Mouse (Mus musculus): Measurements from ENCODE around the gene Gm21887.
"Not testable (repeated sequence)": the region's sequence is repeated elsewhere in the genome, so short reads cannot be mapped to it uniquely, and the experiment has no call there.

DNA sequence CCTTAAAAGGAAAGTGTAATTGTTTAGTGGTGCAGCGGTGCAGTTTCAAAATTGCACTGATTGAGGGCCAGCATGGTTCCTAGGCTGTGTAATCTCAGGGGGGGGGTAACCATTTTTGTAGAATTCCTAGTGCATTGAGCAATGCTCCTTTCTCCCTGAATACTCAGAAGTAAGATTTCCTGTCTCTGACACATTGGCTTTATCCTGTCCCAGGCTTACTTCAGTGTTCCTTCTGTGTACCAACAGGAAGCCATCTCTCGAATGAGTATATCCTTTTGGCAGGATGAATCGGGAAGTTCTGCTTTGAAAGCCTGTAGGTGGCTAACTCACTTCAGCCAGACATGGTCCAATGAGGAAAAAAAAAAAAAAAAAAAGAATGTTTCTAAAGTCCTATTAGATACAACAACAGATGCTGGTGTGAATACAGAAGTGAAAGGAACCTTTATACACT lies 33.8 kb upstream of the Gm21887 start:
- TF ChIP-seq CTCF (IDR thresholded peaks at IDR 0.05; ENCODE audit: low read depth); EP300 (optimal IDR thresholded peaks at IDR 0.05): not testable (repeated sequence)

Measured in stomach, postnatal 0 days (tissue).